In genomic region chr9:62243991-62244611, GRCm38 (mm10) we compare ENCODE assay signal across 9 mouse cellular contexts. TPM values are rescaled to one million over a fixed set of nuclear protein-coding genes. Genes with fewer than 3 reads are reported as not detected.
DNase-seq lines count a peak whose midpoint lies in the region; ATAC-seq and TF ChIP-seq lines count a peak whose summit lies in the region.
"Had no signal": no experiment of that assay in that cellular context is flagged by ENCODE, and none has a peak within 500 bp of the region (broad histone marks: within the 10 kb centered on the region; RNA-seq: fewer than 3 reads in every experiment).

No protein-coding gene starts in this region.

- 22% methylated on average over 19 of the region's 19 CpGs for WGBS in embryonic facial prominence, embryonic 15.5 days
- WGBS in heart, embryonic 14.5 days: 19% methylated on average over 19 of the region's 19 CpGs

- TF ChIP-seq CTCF in E14TG2a.4 (conservative IDR thresholded peaks at IDR 0.05; ENCODE audit: low read length): peak; percentile 57
- peak; percentile 88 for TF ChIP-seq CTCF in bone marrow macrophage, adult 2 months (IDR thresholded peaks at IDR 0.05; ENCODE audit: low read depth, low read length)

- no peaks in the 10 kb centered on the region for H3K36me3 ChIP-seq in E14TG2a.4 (ENCODE audit: insufficient read depth, low read length)
- H3K36me3 ChIP-seq in embryonic facial prominence, embryonic 15.5 days: no peaks in the 10 kb centered on the region
- no peaks in the 10 kb centered on the region for H3K36me3 ChIP-seq in heart, embryonic 14.5 days (ENCODE audit: control insufficient read depth, insufficient read depth, low read length)

- TF ChIP-seq POLR2A in bone marrow macrophage, adult 2 months (IDR thresholded peaks at IDR 0.05; ENCODE audit: borderline replicate concordance, low read depth, low read length): no peak

- no peaks in the 10 kb centered on the region for H3K9me3 ChIP-seq in E14TG2a.4 (ENCODE audit: low read length)
- H3K9me3 ChIP-seq in embryonic facial prominence, embryonic 15.5 days (replicated peaks): no peaks in the 10 kb centered on the region
- H3K9me3 ChIP-seq in heart, embryonic 14.5 days (ENCODE audit: control insufficient read depth, low read length): peaks cover 4% of the 10 kb centered on the region; the same call in 1 of the 2 replicates

- no peak overlapping the region for H3K4me3 ChIP-seq in E14TG2a.4 (replicated peaks; ENCODE audit: low read length)
- H3K4me3 ChIP-seq in bone marrow macrophage, adult 2 months (ENCODE audit: insufficient read depth, low read length): no peak overlapping the region
- H3K4me3 ChIP-seq in embryonic facial prominence, embryonic 15.5 days (replicated peaks): no peak overlapping the region; the same call in 1 of the 2 replicates
- peak overlapping the region; percentile 24 to 39 for H3K4me3 ChIP-seq in heart, embryonic 14.5 days (ENCODE audit: control insufficient read depth in 1 of 2, insufficient read depth in 1 of 2, low read depth in 1 of 2, low read length in 2 of 2)

- 0 out of 2 replicates have a peak overlapping the region, but pooled peaks have one; percentile 7 for H3K9ac ChIP-seq in embryonic facial prominence, embryonic 15.5 days
- H3K9ac ChIP-seq in heart, embryonic 14.5 days (ENCODE audit: low read length): peak overlapping the region; percentile 62

- H3K4me2 ChIP-seq in embryonic facial prominence, embryonic 15.5 days (replicated peaks): peak overlapping the region; percentile 37
- H3K4me2 ChIP-seq in heart, embryonic 14.5 days (ENCODE audit: low read length): peak overlapping the region; percentile 65

- peak; percentile 29 for ATAC-seq in embryonic facial prominence, embryonic 15.5 days (ENCODE audit: insufficient number of reproducible peaks, low FRiP score, low TSS enrichment, low read depth)
- ATAC-seq in heart, embryonic 14.5 days (ENCODE audit: insufficient number of reproducible peaks, insufficient read depth, low FRiP score, low read depth): peak; percentile 47; the same call in 1 of the 2 replicates
- ATAC-seq in neutrophil, adult 5-6 weeks (ENCODE audit: extremely low read depth, insufficient number of reproducible peaks, low FRiP score, poor library complexity, severe bottlenecking): peak; percentile 32; the same call in 1 of the 2 replicates

- peaks cover 11% of the 10 kb centered on the region for H3K4me1 ChIP-seq in E14TG2a.4 (replicated peaks; ENCODE audit: low read depth, low read length)
- no peaks in the 10 kb centered on the region for H3K4me1 ChIP-seq in bone marrow macrophage, adult 2 months (ENCODE audit: control insufficient read depth, insufficient read depth, low read length)
- H3K4me1 ChIP-seq in embryonic facial prominence, embryonic 15.5 days: peaks cover 5% of the 10 kb centered on the region
- H3K4me1 ChIP-seq in heart, embryonic 14.5 days (ENCODE audit: control insufficient read depth in 2 of 2, insufficient read depth in 2 of 2, low read length in 2 of 2): no peaks in the 10 kb centered on the region; a peak in 1 of 4 replicates

- peaks cover 4% of the 10 kb centered on the region; the same call in 1 of the 2 replicates for H3K27me3 ChIP-seq in E14TG2a.4 (ENCODE audit: insufficient read depth, low read length)
- H3K27me3 ChIP-seq in embryonic facial prominence, embryonic 15.5 days: no peaks in the 10 kb centered on the region
- peaks cover 7% of the 10 kb centered on the region; the same call in 1 of the 2 replicates for H3K27me3 ChIP-seq in heart, embryonic 14.5 days (ENCODE audit: control insufficient read depth, insufficient read depth, low read length)

- H3K27ac ChIP-seq in bone marrow macrophage, adult 2 months (ENCODE audit: insufficient read depth, low read depth, low read length): no peak overlapping the region
- no peak overlapping the region for H3K27ac ChIP-seq in embryonic facial prominence, embryonic 15.5 days (replicated peaks)
- no peak overlapping the region for H3K27ac ChIP-seq in heart, embryonic 14.5 days (replicated peaks in 1 of 2; ENCODE audit: control insufficient read depth in 1 of 2, insufficient read depth in 1 of 2, low read depth in 2 of 2, low read length in 2 of 2)
- H3K27ac ChIP-seq: macrophage had no signal

- peak; percentile 85 for DNase-seq in kidney, postnatal 14 days
- DNase-seq in lung, adult 18-20 months: peak; percentile 64 to 78
- peak; percentile 34 for DNase-seq in urinary bladder, adult 2 months (ENCODE audit: low spot score)

RNA-seq across cellular contexts. Expression of gene Spesp1, which starts 37.9 kb away (rescaled TPM):
- polyA plus RNA-seq in bone marrow macrophage, adult 2 months (2012; ENCODE audit: insufficient read depth, insufficient read length, missing spikeins): not detected in 2 replicates
- not detected in 2 replicates for polyA plus RNA-seq in embryonic facial prominence, embryonic 15.5 days (2015; fragmentation: Nextera tagmentation; extraction: Ambion mirVana)
- not detected in 2 replicates for polyA plus RNA-seq in heart, embryonic 14.5 days (2014; fragmentation: Nextera tagmentation; extraction: Ambion mirVana)
- total RNA-seq in neutrophil, adult 5-6 weeks (2017): 0.12 TPM in 1 of 2 replicates, not detected in the other
- not detected in 2 replicates for polyA plus RNA-seq in urinary bladder, adult 2 months (2012; rRNA removed)
- polyA plus RNA-seq: macrophage had no signal

Comparison
In these comparisons a context has a peak if more than half of its experiments do, and no peak if none do; other contexts are left out.
1. H3K4me3 ChIP-seq: peak in heart, embryonic 14.5 days (2 of 2); none in E14TG2a.4 (single experiment), bone marrow macrophage, adult 2 months (single experiment) and embryonic facial prominence, embryonic 15.5 days (single experiment).
2. DNase-seq: peak in every context shown above with its lines; median percentile 85 in kidney, postnatal 14 days; 71 in lung, adult 18-20 months; 34 in urinary bladder, adult 2 months.
3. Peak in every context shown above with its lines, with median percentiles within 50 percentile points of each other: ATAC-seq.